In the genomic region with DNA sequence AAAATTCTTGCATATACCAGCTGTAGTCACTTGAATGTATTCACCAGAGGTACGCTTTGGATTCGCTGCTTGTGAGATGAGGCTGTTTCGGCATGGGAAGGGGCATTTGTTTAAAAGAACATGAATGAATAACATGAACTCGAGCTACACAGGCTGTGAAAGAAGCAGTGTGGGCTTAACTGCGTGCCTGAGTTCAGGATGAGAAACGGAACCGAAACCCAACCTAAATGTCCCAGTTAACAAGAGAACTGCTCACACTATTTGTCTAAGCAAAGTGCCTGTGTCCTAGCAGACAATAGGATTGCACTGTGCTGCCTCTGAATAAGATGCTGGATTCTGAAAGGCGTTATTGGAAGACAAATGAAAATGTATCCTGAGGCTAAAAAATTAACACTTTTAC, we compare ENCODE assay signal across 32 mouse cellular contexts.
"Had no signal": no experiment of that assay in that cellular context is flagged by ENCODE, and none has a peak within 500 bp of the region (broad histone marks: within the 10 kb centered on the region; RNA-seq: fewer than 3 reads in every experiment).

No protein-coding gene starts in this region.

- H3K27ac ChIP-seq: heart, embryonic 10.5 days; heart, embryonic 13.5 days; heart, embryonic 15.5 days; hindbrain, embryonic 10.5 days; hindbrain, embryonic 12.5 days; hindbrain, embryonic 13.5 days; hindbrain, embryonic 14.5 days; hindbrain, embryonic 15.5 days; hindbrain, postnatal 0 days; intestine, embryonic 15.5 days; kidney, embryonic 15.5 days; kidney, postnatal 0 days; layer of hippocampus, adult 2 months; left cerebral cortex, adult 2 months had no signal

- H3K36me3 ChIP-seq: heart, embryonic 10.5 days; heart, embryonic 12.5 days; heart, embryonic 13.5 days; heart, embryonic 15.5 days; hindbrain, embryonic 10.5 days; hindbrain, embryonic 12.5 days; hindbrain, embryonic 13.5 days; hindbrain, embryonic 15.5 days; intestine, embryonic 15.5 days; kidney, embryonic 15.5 days had no signal

- H3K27me3 ChIP-seq: heart, embryonic 12.5 days; heart, embryonic 13.5 days; heart, embryonic 15.5 days; hindbrain, embryonic 12.5 days; hindbrain, embryonic 13.5 days; hindbrain, embryonic 15.5 days; intestine, embryonic 15.5 days; kidney, embryonic 15.5 days had no signal

- H3K4me3 ChIP-seq: heart, embryonic 10.5 days; heart, embryonic 12.5 days; heart, embryonic 13.5 days; heart, embryonic 15.5 days; hindbrain, embryonic 10.5 days; hindbrain, embryonic 12.5 days; hindbrain, embryonic 13.5 days; hindbrain, embryonic 15.5 days; intestine, embryonic 15.5 days; kidney, embryonic 15.5 days; layer of hippocampus, adult 2 months; left cerebral cortex, adult 2 months had no signal

- H3K4me2 ChIP-seq: heart, embryonic 11.5 days; heart, embryonic 12.5 days; heart, embryonic 13.5 days; heart, embryonic 15.5 days; hindbrain, embryonic 12.5 days; hindbrain, embryonic 13.5 days; hindbrain, embryonic 14.5 days; hindbrain, embryonic 15.5 days; intestine, embryonic 15.5 days; kidney, embryonic 15.5 days had no signal

- H3K9me3 ChIP-seq: heart, embryonic 10.5 days; heart, embryonic 12.5 days; heart, embryonic 13.5 days; heart, embryonic 15.5 days; hindbrain, embryonic 10.5 days; hindbrain, embryonic 12.5 days; hindbrain, embryonic 13.5 days; hindbrain, embryonic 15.5 days; intestine, embryonic 15.5 days; kidney, embryonic 15.5 days had no signal

- H3K4me1 ChIP-seq: heart, embryonic 10.5 days; heart, embryonic 12.5 days; heart, embryonic 13.5 days; heart, embryonic 15.5 days; hindbrain, embryonic 10.5 days; hindbrain, embryonic 12.5 days; hindbrain, embryonic 15.5 days; intestine, embryonic 15.5 days; kidney, embryonic 15.5 days had no signal

- H3K9ac ChIP-seq: heart, embryonic 12.5 days; heart, embryonic 13.5 days; heart, embryonic 15.5 days; hindbrain, embryonic 12.5 days; hindbrain, embryonic 13.5 days; hindbrain, embryonic 14.5 days; hindbrain, embryonic 15.5 days; intestine, embryonic 15.5 days; kidney, embryonic 15.5 days had no signal

- DNase-seq: heart, postnatal 10 days; heart, postnatal 14 days; heart, postnatal 36 days; heart, postnatal 4 days; kidney, adult 11 months; kidney, adult 18-20 months; kidney, adult 2 months; kidney, adult 8-10 months; kidney, adult 9 months; kidney, postnatal 10 days; kidney, postnatal 14 days; kidney, postnatal 25 days; kidney, postnatal 36 days; kidney, postnatal 4 days; layer of hippocampus, adult 9-11 months; layer of hippocampus, postnatal 36 days had no signal
